Mouse (Mus musculus): Measurements from ENCODE around the gene Oxt. TPM values are rescaled to one million over a fixed set of nuclear protein-coding genes. Genes with fewer than 3 reads are reported as not detected.
"Not testable (repeated sequence)": the region's sequence is repeated elsewhere in the genome, so short reads cannot be mapped to it uniquely, and the experiment has no call there.

The Oxt gene
- not detected for total RNA-seq (2021)
- long read RNA-seq = 0 reads

DNA sequence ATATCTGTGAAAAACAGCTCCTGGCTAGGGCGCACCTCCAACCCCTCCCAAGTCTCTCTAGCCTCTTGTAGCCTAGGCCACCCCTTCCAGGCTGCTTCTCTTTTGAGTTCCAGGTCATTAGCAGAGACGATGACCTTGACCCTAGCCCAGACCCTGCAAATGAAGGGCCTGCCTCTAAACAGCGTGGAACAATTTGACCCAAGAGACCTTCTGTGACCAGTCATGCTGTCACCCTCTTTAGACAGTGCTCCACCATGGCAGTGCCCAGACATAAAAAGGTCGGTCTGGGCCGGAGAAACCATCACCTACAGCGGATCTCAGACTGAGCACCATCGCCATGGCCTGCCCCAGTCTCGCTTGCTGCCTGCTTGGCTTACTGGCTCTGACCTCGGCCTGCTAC is at the start of gene Oxt:
Gene Oxt (plus strand): TSS at position 301 of the 400 bp plus-strand sequence.
- no peak for DNase-seq (ENCODE audit: low spot score in 2 of 2)

DNA sequence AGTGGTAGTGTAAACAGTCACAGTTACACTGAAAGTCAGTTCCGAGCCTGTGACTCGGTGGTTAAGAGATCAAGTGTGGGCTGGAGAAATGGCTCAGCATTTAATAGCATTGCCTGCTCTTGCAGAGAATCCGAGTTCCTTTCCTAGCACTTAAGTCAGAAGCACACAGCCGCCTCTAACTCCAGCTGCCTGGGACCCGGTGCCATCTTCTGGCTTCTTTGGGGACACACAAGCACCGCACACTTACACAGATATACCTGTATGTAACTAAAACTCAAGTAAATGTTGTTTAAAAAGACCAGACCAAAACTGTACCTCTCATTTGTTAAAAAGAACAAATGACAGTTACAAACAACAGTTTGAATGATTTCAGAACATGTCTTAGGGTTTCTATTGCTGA is 47.5 kb upstream of the Oxt start:
- DNase-seq (ENCODE audit: low spot score in 2 of 2) = no peak

- no peak for DNase-seq (ENCODE audit: low spot score in 2 of 2)
Measured at GRCm38 (mm10) chr2:130529290-130529689, 46.7 kb upstream of the Oxt start.

DNA sequence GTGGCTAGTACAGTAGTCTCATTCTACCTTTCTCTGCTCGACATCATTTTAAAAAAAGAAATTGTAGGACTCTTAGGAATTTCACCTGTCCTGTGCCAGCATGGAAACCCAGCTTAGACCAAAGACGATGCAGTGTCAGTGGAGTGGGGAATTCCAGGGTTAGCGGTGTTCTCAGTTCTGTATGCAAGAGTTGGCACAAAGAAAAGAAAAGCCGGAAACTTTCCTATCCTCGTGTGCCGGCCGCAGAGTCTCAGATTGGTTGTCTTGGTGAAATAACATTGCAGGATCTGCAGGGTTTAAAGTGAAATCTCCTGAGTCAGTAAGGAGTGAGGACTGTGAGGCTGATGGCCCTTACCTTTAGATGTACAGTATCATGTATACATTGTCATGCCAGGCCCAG is 46.0 kb upstream of the Oxt start:
- no peak for DNase-seq (ENCODE audit: low spot score in 2 of 2)

DNA sequence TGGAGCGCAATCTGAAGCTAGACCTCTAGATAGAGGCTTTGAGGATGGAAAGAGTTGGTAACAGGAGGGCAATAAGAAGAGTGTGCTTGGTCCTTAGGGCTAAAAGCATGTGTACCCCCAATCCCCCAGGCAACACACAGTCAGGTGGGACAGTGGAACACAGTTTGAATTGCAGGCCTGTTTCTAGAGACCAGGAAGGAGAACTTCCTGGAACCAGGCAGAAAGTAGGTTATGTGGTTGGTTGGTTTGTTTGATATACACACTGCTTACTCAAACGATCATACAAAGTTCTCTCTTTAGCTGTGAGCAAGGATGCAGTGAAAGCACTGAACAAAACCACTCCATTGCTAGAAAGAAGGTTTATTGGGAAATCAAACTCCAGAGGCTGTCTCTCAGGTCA is 43.8 kb upstream of the Oxt start:
- no peak for DNase-seq (ENCODE audit: low spot score in 2 of 2)

DNA sequence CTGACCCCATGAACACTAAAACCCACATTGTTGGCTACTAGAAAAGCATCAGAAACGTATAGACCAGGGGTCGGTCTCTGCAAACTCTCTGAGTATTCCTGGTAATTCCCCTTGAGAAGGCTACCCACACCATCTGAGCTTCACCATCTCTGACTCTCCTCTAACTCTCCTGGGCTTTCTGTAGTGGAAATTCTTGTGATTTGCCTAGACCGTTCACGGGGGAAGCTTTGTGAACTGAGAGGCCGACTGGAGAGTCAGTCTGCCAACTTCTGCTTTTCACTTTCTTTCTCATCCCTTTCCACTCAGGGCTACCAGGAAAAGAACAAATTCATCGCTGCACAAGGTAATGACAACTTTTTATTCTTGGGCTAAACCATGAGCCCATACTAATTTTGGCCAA is 41.0 kb upstream of the Oxt start:
- no peak for DNase-seq (ENCODE audit: low spot score in 2 of 2)

- no peak for DNase-seq (ENCODE audit: low spot score in 2 of 2)
Measured at GRCm38 (mm10) chr2:130536890-130537289, 39.1 kb upstream of the Oxt start.

DNA sequence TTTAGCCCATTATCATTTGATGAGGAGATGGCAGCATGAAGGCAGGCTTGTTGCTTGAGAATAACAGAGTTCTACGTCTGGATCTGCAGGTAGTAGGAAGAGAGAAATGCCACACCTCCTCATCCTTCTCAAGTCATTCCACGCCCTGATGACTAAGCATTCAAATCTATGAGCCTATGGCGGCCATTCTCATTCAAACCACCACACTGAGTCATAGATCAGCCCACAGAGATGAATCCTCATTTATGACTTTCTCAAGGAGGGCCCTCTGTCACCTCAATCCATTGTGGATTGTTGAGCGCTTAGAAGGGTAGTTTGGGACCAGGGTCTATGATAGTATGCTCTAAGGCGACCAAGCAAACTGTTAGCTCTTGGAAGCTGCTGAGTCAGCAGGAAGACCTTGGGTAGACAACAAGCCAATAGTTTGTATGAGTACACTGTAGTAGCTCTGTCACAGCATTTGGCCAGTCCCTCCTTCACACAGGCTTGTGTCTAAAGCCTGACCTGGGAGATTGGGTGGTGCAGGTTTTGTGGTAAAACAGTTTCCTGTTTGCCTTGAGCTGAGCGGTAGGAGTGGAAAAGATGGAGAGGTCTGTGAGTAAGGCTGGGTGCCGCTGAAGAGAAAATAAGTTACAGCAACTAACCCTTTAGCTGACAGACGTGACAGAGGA is 37.0 kb upstream of the Oxt start:
- DNase-seq (ENCODE audit: low spot score in 2 of 2) = no peak

DNA sequence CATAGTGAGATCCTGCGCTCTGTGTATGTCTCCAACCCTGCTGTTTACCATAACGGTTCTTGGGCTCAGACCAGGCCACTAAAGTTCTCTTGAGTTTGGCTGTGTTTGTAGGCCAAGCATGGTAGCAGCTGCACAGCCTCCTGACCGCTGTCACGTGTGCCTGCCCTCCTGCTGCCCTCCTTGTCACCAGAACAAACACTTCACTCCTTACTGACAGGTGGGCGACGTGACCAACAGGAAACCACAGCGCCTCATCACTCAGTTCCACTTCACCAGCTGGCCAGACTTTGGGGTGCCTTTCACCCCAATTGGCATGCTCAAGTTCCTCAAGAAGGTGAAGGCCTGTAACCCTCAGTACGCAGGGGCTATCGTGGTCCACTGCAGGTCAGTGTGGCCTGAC is 35.7 kb upstream of the Oxt start:
- DNase-seq (ENCODE audit: low spot score in 2 of 2) = no peak

DNA sequence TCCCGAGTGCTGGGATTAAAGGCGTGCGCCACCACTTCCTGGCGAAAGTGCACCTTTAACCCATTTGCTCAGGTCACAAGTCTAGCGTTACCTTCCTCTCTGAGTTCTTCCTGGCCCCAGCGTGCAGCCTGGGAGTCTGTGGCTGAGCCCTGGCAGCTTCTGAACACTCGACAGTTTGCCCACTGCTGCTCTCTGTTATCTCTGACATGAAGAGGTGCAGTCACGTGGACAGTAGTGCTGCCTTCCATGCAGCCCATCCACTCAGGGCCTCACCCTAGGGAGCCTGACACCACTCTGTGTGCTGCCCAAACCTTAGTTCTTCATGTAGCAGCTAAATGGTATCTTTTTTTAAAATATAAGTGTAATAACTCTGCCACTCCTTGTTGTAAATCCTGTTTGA is 29.0 kb upstream of the Oxt start:
- DNase-seq (ENCODE audit: low spot score in 2 of 2) = no peak

DNA sequence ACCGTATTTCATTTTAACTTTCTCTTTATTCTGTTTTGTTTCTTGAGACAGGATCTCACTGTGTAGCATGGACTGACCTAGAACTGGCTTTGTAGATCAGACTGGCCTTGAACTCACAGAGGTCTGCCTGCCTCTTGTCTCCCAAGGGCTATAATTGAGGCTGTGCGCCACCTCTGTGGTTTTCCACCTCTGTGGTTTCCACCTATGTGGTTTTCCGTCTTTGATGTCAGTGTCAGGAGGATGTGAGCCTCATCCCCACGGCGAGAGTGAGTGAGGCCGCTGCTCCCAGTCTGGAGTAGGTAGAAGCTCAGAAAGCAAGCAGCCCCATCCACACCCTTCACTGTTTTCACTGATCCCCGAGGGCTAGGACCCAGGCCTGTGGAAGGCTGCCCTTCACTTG is 21.1 kb upstream of the Oxt start:
- no peak for DNase-seq (ENCODE audit: low spot score in 2 of 2)

- no peak for DNase-seq (ENCODE audit: low spot score in 2 of 2)
Measured at GRCm38 (mm10) chr2:130556292-130556691, 19.7 kb upstream of the Oxt start.

DNA sequence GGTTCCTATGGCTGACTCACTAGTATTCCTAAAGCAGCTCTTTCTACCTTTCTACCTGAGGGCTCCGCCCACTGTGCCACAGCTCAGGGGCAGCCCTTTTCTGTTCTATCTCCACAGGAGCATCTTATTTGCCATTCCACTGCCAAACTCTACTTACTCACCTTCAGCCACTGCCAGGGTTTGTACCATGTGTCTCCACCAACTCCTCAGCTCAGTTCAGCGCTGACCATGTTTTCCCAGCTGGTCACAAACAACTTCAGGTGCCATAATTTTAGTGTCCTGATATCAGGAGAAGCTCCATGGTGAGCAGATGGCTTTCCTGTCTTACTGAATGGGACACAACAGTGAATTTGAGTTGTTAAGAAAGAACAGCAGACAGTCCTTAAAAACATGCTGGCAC is 18.5 kb upstream of the Oxt start:
- no peak for DNase-seq (ENCODE audit: low spot score in 2 of 2)

DNA sequence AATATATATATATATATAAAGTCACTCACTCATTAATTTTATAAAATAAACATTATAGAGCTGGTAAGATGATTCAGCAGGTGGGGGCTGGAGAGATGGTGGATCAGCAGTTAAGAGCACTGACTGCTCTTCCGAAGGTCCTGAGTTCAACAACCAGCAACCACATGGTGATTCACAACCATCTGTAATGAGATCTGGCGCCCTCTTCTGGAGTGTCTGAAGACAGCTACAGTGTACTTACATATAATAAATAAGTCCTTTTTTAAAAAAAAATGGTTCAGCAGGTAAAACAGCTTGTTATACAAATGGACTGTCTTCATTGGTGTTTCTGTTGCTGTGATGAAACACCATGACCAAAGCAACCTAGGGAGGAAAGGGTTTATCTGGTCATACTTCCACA is 18.0 kb upstream of the Oxt start:
- no peak for DNase-seq (ENCODE audit: low spot score in 2 of 2)

DNA sequence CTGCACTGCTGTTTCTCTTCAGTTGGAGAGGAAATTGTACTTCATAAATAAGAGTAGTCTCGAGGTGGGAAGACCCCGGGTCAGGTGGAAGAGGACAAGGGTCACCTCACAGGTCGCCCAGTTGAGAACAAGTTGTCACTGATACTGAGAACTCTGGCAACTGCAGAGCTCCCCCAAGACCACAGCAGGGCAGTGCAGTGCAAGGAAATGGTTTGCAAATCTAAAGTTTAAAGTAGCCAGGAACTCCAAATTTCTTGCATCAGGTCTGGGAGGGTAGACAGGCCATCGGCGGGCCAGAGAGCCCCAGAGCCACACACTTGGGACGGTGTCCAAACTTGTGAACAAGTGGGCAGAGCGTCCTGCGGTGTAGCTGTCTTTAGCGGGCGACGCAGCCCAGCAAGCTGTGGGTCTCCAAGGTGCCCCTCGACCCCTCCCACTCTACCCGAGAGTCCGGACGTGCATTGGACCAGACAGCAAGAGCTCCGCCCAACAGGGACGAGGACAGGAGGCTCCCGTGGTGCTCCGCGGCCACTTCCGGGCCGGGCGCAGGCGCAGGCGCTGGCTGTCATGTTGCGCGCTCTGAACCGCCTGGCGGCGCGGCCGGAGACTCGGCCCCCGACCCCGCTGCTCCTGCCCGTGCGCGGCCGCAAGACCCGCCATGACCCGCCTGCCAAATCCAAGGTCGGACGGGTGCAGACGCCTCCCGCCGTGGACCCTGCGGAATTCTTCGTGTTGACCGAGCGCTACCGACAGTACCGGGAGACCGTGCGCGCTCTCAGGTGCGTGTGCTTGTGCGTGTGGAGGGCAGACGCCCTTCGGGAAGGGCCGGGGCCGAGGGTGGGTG is 12.5 kb upstream of the Oxt start, which contains the start of gene Mrps26:
Gene Mrps26 (plus strand): TSS at position 531 of the 844 bp plus-strand sequence.
- DNase-seq (ENCODE audit: low spot score in 2 of 2) = peak; percentile 91 to 95

DNA sequence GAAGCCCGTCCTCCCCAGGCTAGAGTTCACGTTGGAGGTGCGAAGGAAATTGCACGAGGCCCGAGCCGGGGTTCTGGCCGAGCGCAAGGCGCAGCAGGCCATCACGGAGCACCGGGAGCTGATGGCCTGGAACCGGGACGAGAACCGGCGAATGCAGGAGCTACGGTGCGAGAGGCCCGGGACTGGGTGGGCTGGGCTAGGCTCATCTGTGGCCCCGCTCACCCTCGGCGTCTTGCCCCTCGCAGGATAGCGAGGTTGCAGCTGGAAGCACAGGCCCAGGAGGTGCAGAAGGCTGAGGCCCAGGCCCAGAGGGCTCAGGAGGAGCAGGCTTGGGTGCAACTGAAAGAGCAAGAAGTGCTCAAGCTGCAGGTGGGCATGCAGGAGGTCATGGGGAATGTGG is 11.9 kb upstream of the Oxt start:
- DNase-seq (ENCODE audit: low spot score in 2 of 2) = no peak

DNA sequence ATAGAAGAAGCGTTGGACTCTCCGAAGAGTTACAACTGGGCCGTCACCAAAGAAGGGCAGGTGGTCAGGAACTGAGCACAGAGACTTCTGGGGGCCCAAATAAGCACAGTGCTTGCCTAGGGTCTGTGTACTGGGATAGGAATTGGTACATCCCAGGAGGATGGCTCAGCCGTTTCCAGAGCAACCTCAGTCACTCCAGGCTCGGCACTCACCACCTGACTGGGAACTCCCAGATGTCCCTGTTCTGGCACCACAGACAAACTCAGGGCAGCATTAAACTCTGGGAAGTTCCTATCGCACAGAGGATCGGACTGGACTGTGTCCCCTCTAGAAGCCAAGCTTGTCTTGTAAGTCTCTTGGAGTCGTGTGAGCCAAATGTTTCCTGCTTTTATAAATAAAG is 11.0 kb upstream of the Oxt start:
- peak in 1 of 2 experiments; percentile 60 for DNase-seq (ENCODE audit: low spot score in 2 of 2)

- no peak for DNase-seq (ENCODE audit: low spot score in 2 of 2)
Measured at GRCm38 (mm10) chr2:130568921-130569320, 7.1 kb upstream of the Oxt start.

- DNase-seq (ENCODE audit: low spot score in 2 of 2) = no peak
Measured at GRCm38 (mm10) chr2:130569926-130570325, 6.0 kb upstream of the Oxt start.

DNA sequence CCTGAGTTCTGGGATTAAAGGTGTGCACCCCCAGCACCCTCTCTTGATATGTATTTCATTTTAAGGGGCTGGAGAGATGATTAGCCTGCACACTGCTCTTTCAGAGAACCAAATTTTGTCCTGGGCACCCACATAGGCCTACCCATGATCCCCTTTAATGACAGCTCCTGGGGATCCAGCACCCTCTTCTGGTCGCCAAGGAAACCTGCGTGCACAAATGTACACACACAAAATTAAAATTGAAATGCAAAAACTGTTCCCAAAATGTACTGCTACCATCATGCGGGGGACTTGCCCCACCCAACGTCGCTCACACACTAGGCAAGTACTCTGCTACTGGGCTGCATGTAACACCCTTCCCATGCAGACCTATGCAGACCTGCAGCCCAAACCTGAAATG is 1.0 kb upstream of the Oxt start:
- DNase-seq (ENCODE audit: low spot score in 2 of 2) = no peak

DNA sequence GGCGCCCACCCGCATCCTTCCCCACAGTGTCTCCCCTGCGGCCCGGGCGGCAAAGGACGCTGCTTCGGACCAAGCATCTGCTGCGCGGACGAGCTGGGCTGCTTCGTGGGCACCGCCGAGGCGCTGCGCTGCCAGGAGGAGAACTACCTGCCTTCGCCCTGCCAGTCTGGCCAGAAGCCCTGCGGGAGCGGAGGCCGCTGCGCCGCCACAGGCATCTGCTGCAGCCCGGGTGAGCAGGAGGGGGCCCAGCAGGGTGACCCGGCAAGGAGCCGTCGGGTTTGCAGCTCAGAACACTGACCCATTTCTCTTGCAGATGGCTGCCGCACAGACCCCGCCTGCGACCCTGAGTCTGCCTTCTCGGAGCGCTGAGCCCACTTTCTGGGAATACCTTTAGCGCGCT is 591 bp downstream of the Oxt start:
- DNase-seq (ENCODE audit: low spot score in 2 of 2) = not testable (repeated sequence)

DNA sequence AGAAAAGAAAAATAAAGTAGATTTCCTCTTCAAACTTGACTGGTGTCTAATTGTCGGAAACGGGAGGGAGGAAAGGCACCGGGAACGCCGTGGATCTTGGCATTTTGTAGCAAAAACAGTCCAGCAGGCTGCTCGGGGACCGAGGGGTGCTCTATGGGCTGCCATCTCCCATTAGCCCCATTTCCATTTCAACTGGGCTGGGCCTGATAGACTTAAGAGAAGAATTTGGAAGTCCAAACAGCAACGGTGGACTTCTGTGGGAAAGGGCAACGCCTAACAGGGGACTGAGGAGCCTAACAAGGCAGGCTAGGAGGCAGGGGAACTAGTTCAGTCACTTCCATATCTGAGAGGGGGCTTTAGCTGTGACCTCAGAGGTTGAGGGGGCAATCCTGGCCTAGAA is 1.0 kb downstream of the Oxt start:
- DNase-seq (ENCODE audit: low spot score in 2 of 2) = no peak

- no peak for DNase-seq (ENCODE audit: low spot score in 2 of 2)
Measured at GRCm38 (mm10) chr2:130577632-130578031, 1.7 kb downstream of the Oxt start.

Data from layer of hippocampus, adult 18-20 months (tissue).